Mouse (Mus musculus): ENCODE measurements around the gene Ptk7. TPM values are rescaled to one million over a fixed set of nuclear protein-coding genes. Genes with fewer than 3 reads are reported as not detected.

The Ptk7 gene
- polyA plus RNA-seq, 1 experiment = 145 TPM

GRCm38 (mm10) chr17:46598963-46599362, 30.3 kb downstream of the Ptk7 start:
- Histone ChIP-seq H3K4me1 (ENCODE audit: control insufficient read depth, insufficient read depth, low read length) (peaks cover 9% of the 10 kb centered on the region), H3K4me3 (ENCODE audit: insufficient read depth, low read length) (no peak overlapping the region), H3K27ac (ENCODE audit: insufficient read depth, low read length) (no peak overlapping the region)
- TF ChIP-seq POLR2A (IDR thresholded peaks at IDR 0.05; ENCODE audit: low read depth, low read length) (no peak), CTCF (IDR thresholded peaks at IDR 0.05; ENCODE audit: borderline replicate concordance, insufficient read depth, low read length) (no peak)

- Histone ChIP-seq H3K27ac (ENCODE audit: insufficient read depth, low read length) (no peak overlapping the region), H3K4me1 (ENCODE audit: control insufficient read depth, insufficient read depth, low read length) (peaks cover 9% of the 10 kb centered on the region), H3K4me3 (ENCODE audit: insufficient read depth, low read length) (no peak overlapping the region)
- TF ChIP-seq CTCF (IDR thresholded peaks at IDR 0.05; ENCODE audit: borderline replicate concordance, insufficient read depth, low read length) (no peak), POLR2A (IDR thresholded peaks at IDR 0.05; ENCODE audit: low read depth, low read length) (no peak)
These were observed 31.3 kb downstream of the Ptk7 start for GRCm38 (mm10) chr17:46597956-46598355.

- peak overlapping the region; percentile 94 for H3K27ac ChIP-seq (ENCODE audit: insufficient read depth, low read length)
- peaks cover 11% of the 10 kb centered on the region for H3K4me1 ChIP-seq (ENCODE audit: control insufficient read depth, insufficient read depth, low read length)
- TF ChIP-seq CTCF (IDR thresholded peaks at IDR 0.05; ENCODE audit: borderline replicate concordance, insufficient read depth, low read length) (no peak), POLR2A (IDR thresholded peaks at IDR 0.05; ENCODE audit: low read depth, low read length) (no peak)
- H3K4me3 ChIP-seq (ENCODE audit: insufficient read depth, low read length) = no peak overlapping the region
These were observed 34.0 kb downstream of the Ptk7 start for GRCm38 (mm10) chr17:46595336-46595735.

- Histone ChIP-seq H3K4me3 (ENCODE audit: insufficient read depth, low read length) (no peak overlapping the region), H3K27ac (ENCODE audit: insufficient read depth, low read length) (peak overlapping the region; percentile 94), H3K4me1 (ENCODE audit: control insufficient read depth, insufficient read depth, low read length) (peaks cover 11% of the 10 kb centered on the region)
- TF ChIP-seq CTCF (IDR thresholded peaks at IDR 0.05; ENCODE audit: borderline replicate concordance, insufficient read depth, low read length) = no peak
- TF ChIP-seq POLR2A (IDR thresholded peaks at IDR 0.05; ENCODE audit: low read depth, low read length) = no peak
These were observed 34.7 kb downstream of the Ptk7 start for GRCm38 (mm10) chr17:46594606-46595005.

- no peak for TF ChIP-seq POLR2A (IDR thresholded peaks at IDR 0.05; ENCODE audit: low read depth, low read length)
- no peak for TF ChIP-seq CTCF (IDR thresholded peaks at IDR 0.05; ENCODE audit: borderline replicate concordance, insufficient read depth, low read length)
- H3K4me3 ChIP-seq (ENCODE audit: insufficient read depth, low read length) = no peak overlapping the region
- H3K4me1 ChIP-seq (ENCODE audit: control insufficient read depth, insufficient read depth, low read length) = peaks cover 11% of the 10 kb centered on the region
- peak overlapping the region; percentile 94; the same call in 1 of the 2 replicates for H3K27ac ChIP-seq (ENCODE audit: insufficient read depth, low read length)
These were observed 36.2 kb downstream of the Ptk7 start for GRCm38 (mm10) chr17:46593124-46593523.

GRCm38 (mm10) chr17:46591406-46591805, 37.9 kb downstream of the Ptk7 start:
- Histone ChIP-seq H3K4me3 (ENCODE audit: insufficient read depth, low read length) (no peak overlapping the region), H3K4me1 (ENCODE audit: control insufficient read depth, insufficient read depth, low read length) (peaks cover 11% of the 10 kb centered on the region), H3K27ac (ENCODE audit: insufficient read depth, low read length) (no peak overlapping the region)
- TF ChIP-seq CTCF (IDR thresholded peaks at IDR 0.05; ENCODE audit: borderline replicate concordance, insufficient read depth, low read length) = no peak
- TF ChIP-seq POLR2A (IDR thresholded peaks at IDR 0.05; ENCODE audit: low read depth, low read length) = no peak

- Histone ChIP-seq H3K4me3 (ENCODE audit: insufficient read depth, low read length) (no peak overlapping the region), H3K4me1 (ENCODE audit: control insufficient read depth, insufficient read depth, low read length) (peaks cover 10% of the 10 kb centered on the region), H3K27ac (ENCODE audit: insufficient read depth, low read length) (no peak overlapping the region)
- TF ChIP-seq CTCF (IDR thresholded peaks at IDR 0.05; ENCODE audit: borderline replicate concordance, insufficient read depth, low read length) (no peak), POLR2A (IDR thresholded peaks at IDR 0.05; ENCODE audit: low read depth, low read length) (no peak)
These were observed 38.9 kb downstream of the Ptk7 start for GRCm38 (mm10) chr17:46590439-46590838.

- TF ChIP-seq CTCF (IDR thresholded peaks at IDR 0.05; ENCODE audit: borderline replicate concordance, insufficient read depth, low read length) (no peak), POLR2A (IDR thresholded peaks at IDR 0.05; ENCODE audit: low read depth, low read length) (no peak)
- Histone ChIP-seq H3K4me3 (ENCODE audit: insufficient read depth, low read length) (no peak overlapping the region), H3K4me1 (ENCODE audit: control insufficient read depth, insufficient read depth, low read length) (peaks cover 6% of the 10 kb centered on the region; the same call in 1 of the 2 replicates), H3K27ac (ENCODE audit: insufficient read depth, low read length) (0 out of 2 replicates have a peak overlapping the region, but pooled peaks have one; percentile 14)
These were observed 39.5 kb downstream of the Ptk7 start for GRCm38 (mm10) chr17:46589635-46590314.

- Histone ChIP-seq H3K27ac (ENCODE audit: insufficient read depth, low read length) (peak overlapping the region; percentile 14), H3K4me1 (ENCODE audit: control insufficient read depth, insufficient read depth, low read length) (peaks cover 2% of the 10 kb centered on the region; the same call in 1 of the 2 replicates), H3K4me3 (ENCODE audit: insufficient read depth, low read length) (no peak overlapping the region)
- TF ChIP-seq POLR2A (IDR thresholded peaks at IDR 0.05; ENCODE audit: low read depth, low read length) = no peak
These were observed 40.4 kb downstream of the Ptk7 start for GRCm38 (mm10) chr17:46588913-46589312.

- peaks cover 2% of the 10 kb centered on the region; the same call in 1 of the 2 replicates for H3K4me1 ChIP-seq (ENCODE audit: control insufficient read depth, insufficient read depth, low read length)
- TF ChIP-seq CTCF (IDR thresholded peaks at IDR 0.05; ENCODE audit: borderline replicate concordance, insufficient read depth, low read length) (no peak), POLR2A (IDR thresholded peaks at IDR 0.05; ENCODE audit: low read depth, low read length) (no peak)
- no peak overlapping the region for H3K4me3 ChIP-seq (ENCODE audit: insufficient read depth, low read length)
- H3K27ac ChIP-seq (ENCODE audit: insufficient read depth, low read length) = no peak overlapping the region
These were observed 41.1 kb downstream of the Ptk7 start for GRCm38 (mm10) chr17:46588173-46588572.
